Mouse (Mus musculus) granulocyte monocyte progenitor cell, adult 5-6 weeks (primary cell): Measurements from ENCODE around the gene Abcb7. TPM values are rescaled to one million over a fixed set of nuclear protein-coding genes. Genes with fewer than 3 reads are reported as not detected.

Experiments
- ATAC-seq: replicated peaks from 2 replicates; pipeline ENCODE4 v1.8.0; 2016; ENCODE audit warnings: mild to moderate bottlenecking, moderate TSS enrichment, inconsistent platforms; ENCODE audit not compliant: poor library complexity, severe bottlenecking
- total RNA-seq, 2 experiments: library from RNA; stranded (forward) in 1 of 2; stranded (reverse) in 1 of 2; fragments of 200-712, 200-1000 nt in 1 of 2; fragments of >200 nt in 1 of 2; fragmentation: Nextera tagmentation in 1 of 2; gene quantifications; 2 replicates each; pipeline ENCODE4 v1.2.3; 2014 to 2017

Gene Abcb7
- total RNA-seq (2014; fragmentation: Nextera tagmentation): 28.0 and 32.4 TPM in 2 replicates
- 69.5 and 77.3 TPM in 2 replicates for total RNA-seq (2017)

- peak; percentile 89 for ATAC-seq
These were observed at the start of gene Abcb7 for GRCm38 (mm10) chrX:104413183-104413983. Abcb7 (minus strand) TSS chrX:104413856.

- no peak for ATAC-seq
These were observed 48.1 kb upstream of the Abcb7 start for GRCm38 (mm10) chrX:104461755-104462154.

- ATAC-seq: peak; percentile 91
These were observed 38.8 kb upstream of the Abcb7 start for GRCm38 (mm10) chrX:104452433-104452832.

GRCm38 (mm10) chrX:104433456-104433855 lies 19.8 kb upstream of the Abcb7 start:
- no peak for ATAC-seq

GRCm38 (mm10) chrX:104428108-104428507 lies 14.5 kb upstream of the Abcb7 start:
- ATAC-seq: peak; percentile 55

- no peak for ATAC-seq
These were observed 339 bp upstream of the Abcb7 start for GRCm38 (mm10) chrX:104413995-104414394.

GRCm38 (mm10) chrX:104408137-104408536 lies 5.5 kb downstream of the Abcb7 start:
- no peak for ATAC-seq

- no peak for ATAC-seq
These were observed 11.2 kb downstream of the Abcb7 start for GRCm38 (mm10) chrX:104402463-104402862.

GRCm38 (mm10) chrX:104401134-104401533 lies 12.5 kb downstream of the Abcb7 start:
- ATAC-seq: no peak

GRCm38 (mm10) chrX:104397526-104397925 lies 16.1 kb downstream of the Abcb7 start:
- ATAC-seq: peak; percentile 65

- ATAC-seq: peak; percentile 68
These were observed 54.0 kb downstream of the Abcb7 start for GRCm38 (mm10) chrX:104359686-104360085.

GRCm38 (mm10) chrX:104355842-104356241 lies 57.8 kb downstream of the Abcb7 start:
- no peak for ATAC-seq

- ATAC-seq: peak; percentile 99
These were observed 65.5 kb downstream of the Abcb7 start for GRCm38 (mm10) chrX:104348146-104348545.

- ATAC-seq: no peak
These were observed 121.9 kb downstream of the Abcb7 start for GRCm38 (mm10) chrX:104291721-104292120.

- no peak for ATAC-seq
These were observed 133.8 kb downstream of the Abcb7 start for GRCm38 (mm10) chrX:104279828-104280227.

GRCm38 (mm10) chrX:104264371-104264770 lies 149.3 kb downstream of the Abcb7 start:
- peak; percentile 42; the same call in 1 of the 2 replicates for ATAC-seq

- ATAC-seq: peak; percentile 86
These were observed 151.2 kb downstream of the Abcb7 start for GRCm38 (mm10) chrX:104262468-104262867.

- ATAC-seq: no peak
These were observed 157.1 kb downstream of the Abcb7 start for GRCm38 (mm10) chrX:104256561-104256960.
